9 mouse cellular contexts compared by ENCODE assay signal in the genomic region with DNA sequence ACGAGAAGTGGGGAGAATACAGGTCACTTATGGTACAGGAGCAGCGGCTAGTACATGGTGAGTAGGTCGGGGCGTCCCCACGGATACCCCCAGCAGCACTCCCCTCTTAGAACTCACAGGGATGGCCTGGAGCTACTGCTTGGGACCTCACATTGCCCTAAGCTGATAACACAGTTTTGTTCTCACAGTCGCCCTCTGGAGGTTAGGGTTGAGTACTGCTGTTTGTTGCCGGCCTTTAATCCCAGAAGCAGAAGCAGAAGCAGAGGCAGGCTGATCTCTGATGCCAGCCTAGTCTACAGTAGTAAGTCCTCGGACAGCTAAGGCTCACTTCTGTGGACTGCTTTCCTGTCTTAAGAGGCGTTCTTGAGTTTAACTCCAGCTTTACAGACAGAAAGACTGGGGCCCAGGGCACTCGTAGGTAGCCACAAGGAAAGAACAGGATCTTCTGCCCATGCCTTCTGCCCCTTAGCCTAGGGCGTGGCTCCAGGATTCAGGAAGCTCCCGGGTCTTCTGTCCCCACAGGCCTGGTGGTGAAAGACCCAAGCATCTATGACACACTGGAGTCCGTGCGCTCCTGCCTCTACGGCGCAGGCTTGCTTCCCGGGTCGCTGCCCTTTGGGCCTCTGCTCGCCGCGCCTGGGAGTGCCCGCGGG. TPM values are rescaled to one million over a fixed set of nuclear protein-coding genes. Genes with fewer than 3 reads are reported as not detected.
DNase-seq lines count a peak whose midpoint lies in the region; ATAC-seq lines count a peak whose summit lies in the region.
"Had no signal": no experiment of that assay in that cellular context is flagged by ENCODE, and none has a peak within 500 bp of the region (broad histone marks: within the 10 kb centered on the region; RNA-seq: fewer than 3 reads in every experiment).

No protein-coding gene starts in this region.

- DNase-seq in thymus, postnatal 4 days = peak; percentile 55
- DNase-seq in thymus, postnatal 25 days = no peak
- DNase-seq in lung, postnatal 10 days = peak; percentile 68
- DNase-seq in layer of hippocampus, postnatal 25 days (ENCODE audit: extremely low spot score in 1 of 2, low spot score in 1 of 2) = no peak
- no peak for DNase-seq in frontal cortex, postnatal 25 days (ENCODE audit: low spot score in 2 of 2)

- no peak for ATAC-seq in embryonic facial prominence, embryonic 15.5 days (ENCODE audit: insufficient number of reproducible peaks, low FRiP score, low TSS enrichment, low read depth)
- no peak for ATAC-seq in intestine, embryonic 15.5 days
- no peak for ATAC-seq in stomach, embryonic 15.5 days (ENCODE audit: insufficient read depth, low FRiP score, low read depth)

- H3K4me3 ChIP-seq in embryonic facial prominence, embryonic 15.5 days (replicated peaks) = no peak overlapping the region
- no peak overlapping the region for H3K4me3 ChIP-seq in intestine, embryonic 15.5 days (replicated peaks)
- H3K4me3 ChIP-seq in stomach, embryonic 15.5 days (replicated peaks) = no peak overlapping the region
- H3K4me3 ChIP-seq: erythroblast, embryonic 14.5 days had no signal

- peak overlapping the region; percentile 58; the same call in 1 of the 2 replicates for H3K27ac ChIP-seq in embryonic facial prominence, embryonic 15.5 days (replicated peaks)
- no peak overlapping the region for H3K27ac ChIP-seq in intestine, embryonic 15.5 days
- no peak overlapping the region for H3K27ac ChIP-seq in stomach, embryonic 15.5 days

- peaks cover 69% of the 10 kb centered on the region for H3K4me1 ChIP-seq in embryonic facial prominence, embryonic 15.5 days
- H3K4me1 ChIP-seq in intestine, embryonic 15.5 days (replicated peaks) = peaks cover 47% of the 10 kb centered on the region
- H3K4me1 ChIP-seq in stomach, embryonic 15.5 days = peaks cover 52% of the 10 kb centered on the region

- peaks cover 24% of the 10 kb centered on the region for H3K36me3 ChIP-seq in embryonic facial prominence, embryonic 15.5 days
- H3K36me3 ChIP-seq in intestine, embryonic 15.5 days = peaks cover 18% of the 10 kb centered on the region
- peaks cover 22% of the 10 kb centered on the region for H3K36me3 ChIP-seq in stomach, embryonic 15.5 days

- H3K27me3 ChIP-seq in embryonic facial prominence, embryonic 15.5 days = no peaks in the 10 kb centered on the region
- H3K27me3 ChIP-seq in intestine, embryonic 15.5 days (replicated peaks) = no peaks in the 10 kb centered on the region
- no peaks in the 10 kb centered on the region for H3K27me3 ChIP-seq in stomach, embryonic 15.5 days (replicated peaks)

- 81% methylated on average over 23 of the region's 23 CpGs for WGBS in embryonic facial prominence, embryonic 15.5 days
- WGBS in intestine, embryonic 15.5 days = 76% methylated on average over 23 of the region's 23 CpGs
- 77% methylated on average over 23 of the region's 23 CpGs for WGBS in stomach, embryonic 15.5 days

- H3K4me2 ChIP-seq in embryonic facial prominence, embryonic 15.5 days (replicated peaks) = no peak overlapping the region
- H3K4me2 ChIP-seq in intestine, embryonic 15.5 days (replicated peaks) = peak overlapping the region; percentile 21; the same call in 1 of the 2 replicates
- H3K4me2 ChIP-seq in stomach, embryonic 15.5 days = peak overlapping the region; percentile 9; the same call in 1 of the 2 replicates

- H3K9me3 ChIP-seq in embryonic facial prominence, embryonic 15.5 days (replicated peaks) = no peaks in the 10 kb centered on the region
- no peaks in the 10 kb centered on the region for H3K9me3 ChIP-seq in intestine, embryonic 15.5 days
- H3K9me3 ChIP-seq in stomach, embryonic 15.5 days = no peaks in the 10 kb centered on the region

- H3K9ac ChIP-seq in embryonic facial prominence, embryonic 15.5 days = no peak overlapping the region
- no peak overlapping the region for H3K9ac ChIP-seq in intestine, embryonic 15.5 days
- H3K9ac ChIP-seq in stomach, embryonic 15.5 days = no peak overlapping the region

RNA-seq across cellular contexts. Expression of a gene that starts 7.1 kb away (rescaled TPM):
- polyA plus RNA-seq in embryonic facial prominence, embryonic 15.5 days (2015; fragmentation: Nextera tagmentation; extraction: Ambion mirVana) = 11.4 and 15.1 TPM in 2 replicates
- polyA plus RNA-seq in intestine, embryonic 15.5 days (2015; fragmentation: Nextera tagmentation; extraction: Ambion mirVana) = 3.9 and 4.8 TPM in 2 replicates
- 6.0 and 7.3 TPM in 2 replicates for polyA plus RNA-seq in stomach, embryonic 15.5 days (2015; fragmentation: Nextera tagmentation; extraction: Ambion mirVana)
- 10 to 100 TPM; 73.1 to 77.9 TPM for total RNA-seq in layer of hippocampus, postnatal 25 days (2021)

RNA-seq across cellular contexts. Expression of a gene that starts 22.9 kb away (rescaled TPM):
- 16.0 and 16.4 TPM in 2 replicates for polyA plus RNA-seq in embryonic facial prominence, embryonic 15.5 days (2015; fragmentation: Nextera tagmentation; extraction: Ambion mirVana)
- polyA plus RNA-seq in intestine, embryonic 15.5 days (2015; fragmentation: Nextera tagmentation; extraction: Ambion mirVana) = 7.9 and 8.9 TPM in 2 replicates
- polyA plus RNA-seq in stomach, embryonic 15.5 days (2015; fragmentation: Nextera tagmentation; extraction: Ambion mirVana) = 10.6 and 11.2 TPM in 2 replicates
- total RNA-seq in layer of hippocampus, postnatal 25 days (2021) = 10 to 100 TPM; 50.5 to 62.3 TPM

RNA-seq across cellular contexts. Expression of a gene that starts 53.0 kb away (rescaled TPM):
- polyA plus RNA-seq in embryonic facial prominence, embryonic 15.5 days (2015; fragmentation: Nextera tagmentation; extraction: Ambion mirVana) = 69.9 and 71.9 TPM in 2 replicates
- 61.1 and 62.0 TPM in 2 replicates for polyA plus RNA-seq in intestine, embryonic 15.5 days (2015; fragmentation: Nextera tagmentation; extraction: Ambion mirVana)
- polyA plus RNA-seq in stomach, embryonic 15.5 days (2015; fragmentation: Nextera tagmentation; extraction: Ambion mirVana) = 66.0 and 66.4 TPM in 2 replicates
- total RNA-seq in layer of hippocampus, postnatal 25 days (2021) = 10 to 100 TPM; 45.2 to 53.9 TPM

RNA-seq across cellular contexts. Expression of a gene that starts 57.3 kb away (rescaled TPM):
- polyA plus RNA-seq in embryonic facial prominence, embryonic 15.5 days (2015; fragmentation: Nextera tagmentation; extraction: Ambion mirVana) = 10.5 and 11.4 TPM in 2 replicates
- 9.1 and 9.3 TPM in 2 replicates for polyA plus RNA-seq in intestine, embryonic 15.5 days (2015; fragmentation: Nextera tagmentation; extraction: Ambion mirVana)
- 8.9 and 9.9 TPM in 2 replicates for polyA plus RNA-seq in stomach, embryonic 15.5 days (2015; fragmentation: Nextera tagmentation; extraction: Ambion mirVana)
- 10 to 100 TPM; 82.8 to 83.1 TPM for total RNA-seq in layer of hippocampus, postnatal 25 days (2021)

Comparison
In these comparisons a context has a peak if more than half of its experiments do, and no peak if none do; other contexts are left out.
1. DNase-seq: peak in thymus, postnatal 4 days (single experiment) and lung, postnatal 10 days (single experiment); none in thymus, postnatal 25 days (single experiment), layer of hippocampus, postnatal 25 days (0 of 2) and frontal cortex, postnatal 25 days (0 of 2).